Comparison of ENCODE assay signal across 21 mouse cellular contexts in the genomic region with DNA sequence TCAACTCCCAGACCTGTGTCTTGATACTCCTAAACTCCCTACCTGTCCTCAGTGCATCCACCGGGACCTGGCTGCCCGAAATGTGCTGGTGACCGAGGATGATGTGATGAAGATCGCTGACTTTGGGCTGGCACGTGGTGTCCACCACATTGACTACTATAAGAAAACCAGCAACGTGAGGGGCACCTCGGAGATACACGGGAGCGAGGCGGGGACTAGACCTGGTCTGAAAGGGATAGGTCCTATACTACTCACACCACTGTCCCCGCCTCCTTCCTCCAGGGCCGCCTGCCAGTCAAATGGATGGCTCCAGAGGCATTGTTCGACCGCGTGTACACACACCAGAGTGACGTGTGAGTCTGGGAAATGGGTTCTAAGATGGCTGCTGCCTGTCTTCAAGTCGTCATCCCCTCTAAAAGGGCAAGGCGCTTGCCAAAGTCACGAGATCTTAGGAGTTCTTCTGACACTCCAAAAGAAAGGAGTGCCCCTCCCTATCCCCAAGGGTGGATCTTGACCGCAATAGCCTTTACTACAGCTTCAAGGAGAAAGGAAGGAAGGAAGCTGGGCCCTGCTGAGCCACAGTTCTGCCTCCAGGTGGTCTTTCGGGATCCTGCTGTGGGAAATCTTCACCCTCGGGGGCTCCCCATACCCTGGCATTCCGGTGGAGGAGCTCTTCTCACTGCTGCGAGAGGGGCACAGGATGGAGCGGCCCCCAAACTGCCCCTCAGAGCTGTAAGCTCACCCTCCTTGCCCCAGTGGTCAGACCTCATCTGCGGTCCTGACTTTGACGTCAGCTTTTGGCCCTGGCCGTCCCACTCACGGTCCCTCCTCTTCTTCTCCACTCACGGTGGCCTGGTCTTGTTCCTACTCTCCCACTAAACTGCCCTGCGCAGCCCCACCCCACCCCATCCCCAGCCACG. TPM values are rescaled to one million over a fixed set of nuclear protein-coding genes. Genes with fewer than 3 reads are reported as not detected.
"Had no signal": no experiment of that assay in that cellular context is flagged by ENCODE, and none has a peak within 500 bp of the region (broad histone marks: within the 10 kb centered on the region; RNA-seq: fewer than 3 reads in every experiment).

No protein-coding gene starts in this region.

- H3K9me3 ChIP-seq: limb, embryonic 12.5 days; liver, embryonic 13.5 days; lung, embryonic 15.5 days; midbrain, embryonic 15.5 days; neural tube, embryonic 12.5 days; stomach, embryonic 15.5 days had no signal

- H3K36me3 ChIP-seq: limb, embryonic 12.5 days; liver, embryonic 13.5 days; midbrain, embryonic 15.5 days; neural tube, embryonic 12.5 days; stomach, embryonic 15.5 days had no signal

- H3K27ac ChIP-seq: limb, embryonic 12.5 days; liver, embryonic 13.5 days; lung, embryonic 15.5 days; midbrain, embryonic 15.5 days; neural tube, embryonic 12.5 days had no signal

- DNase-seq: layer of hippocampus, adult 9-11 months; layer of hippocampus, postnatal 36 days; liver; liver, embryonic 13.5 days; liver, postnatal 0 days; retina, postnatal 1 day; thymus, adult 2 months; thymus, postnatal 25 days had no signal

- ATAC-seq: liver, postnatal 0 days; midbrain, embryonic 15.5 days had no signal

- H3K4me3 ChIP-seq: limb, embryonic 12.5 days; liver, embryonic 13.5 days; lung, embryonic 15.5 days; midbrain, embryonic 15.5 days; neural tube, embryonic 12.5 days; stomach, embryonic 15.5 days had no signal

- H3K27me3 ChIP-seq: limb, embryonic 12.5 days; liver, embryonic 13.5 days; lung, embryonic 15.5 days; midbrain, embryonic 15.5 days; neural tube, embryonic 12.5 days; stomach, embryonic 15.5 days had no signal

- H3K4me2 ChIP-seq: limb, embryonic 12.5 days; liver, embryonic 13.5 days; lung, embryonic 15.5 days; midbrain, embryonic 15.5 days; neural tube, embryonic 12.5 days; stomach, embryonic 15.5 days had no signal

- H3K9ac ChIP-seq: limb, embryonic 12.5 days; liver, embryonic 13.5 days; liver, postnatal 0 days; lung, embryonic 15.5 days; midbrain, embryonic 15.5 days; neural tube, embryonic 12.5 days; stomach, embryonic 15.5 days had no signal

RNA-seq across cellular contexts. Expression of gene Fgfr4, which starts 14.6 kb away (rescaled TPM):
- total RNA-seq: megakaryocyte progenitor cell, adult 5-6 weeks; monocyte, adult 5-6 weeks; neutrophil, adult 5-6 weeks had no signal

RNA-seq across cellular contexts. Expression of gene Gm17617, which starts 33.7 kb away (rescaled TPM):
- total RNA-seq: layer of hippocampus, postnatal 36 days; left cerebral cortex, adult 8-10 months; left cerebral cortex, postnatal 36 days; megakaryocyte progenitor cell, adult 5-6 weeks; monocyte, adult 5-6 weeks; neutrophil, adult 5-6 weeks had no signal
- polyA plus RNA-seq: kidney, embryonic 16.5 days; limb, embryonic 12.5 days; liver, embryonic 13.5 days; liver, postnatal 0 days; lung, embryonic 15.5 days; midbrain, embryonic 15.5 days; neural tube, embryonic 12.5 days; spleen, adult 2 months; stomach, embryonic 15.5 days; testis, adult 2 months; thymus, adult 2 months had no signal
